Mouse (Mus musculus) ES-E14 (cell line): ENCODE results near the gene Ccnb1ip1. TPM values are rescaled to one million over a fixed set of nuclear protein-coding genes. Genes with fewer than 3 reads are reported as not detected.

Experiments
- DNase-seq: peaks from one replicate; pipeline ENCODE4 v3.0.0-alpha.2; 2013; ENCODE audit warnings: low read depth, low spot score
- H3K27ac ChIP-seq: 2 replicates; pipeline ENCODE4 v1.5.1; 2012; ENCODE audit warnings: low read depth, mild to moderate bottlenecking, low read length, moderate library complexity, mixed read lengths; ENCODE audit not compliant: poor library complexity, insufficient read depth, severe bottlenecking
- H3K36me3 ChIP-seq: 2 replicates; pipeline ENCODE4 v1.6.1; 2012; ENCODE audit warnings: mild to moderate bottlenecking, low read length, moderate library complexity, mixed read lengths; ENCODE audit not compliant: control insufficient read depth, poor library complexity, insufficient read depth, severe bottlenecking
- H3K4me1 ChIP-seq, 2 experiments: fragments of 150-350 bp in 1 of 2; sonication (generic) in 1 of 2; 2 replicates each; pipeline ENCODE4 v1.6.1; 2012; ENCODE audit warnings: low read length in 2 of 2, mild to moderate bottlenecking in 1 of 2, mixed read lengths in 1 of 2; ENCODE audit not compliant: control insufficient read depth in 2 of 2, insufficient read depth in 2 of 2, poor library complexity in 1 of 2
- H3K4me3 ChIP-seq, 2 experiments: fragments of 150-350 bp in 1 of 2; sonication (generic) in 1 of 2; 2 replicates each; pipeline ENCODE4 v1.5.1; 2012; ENCODE audit warnings: low read length in 2 of 2, low read depth in 1 of 2, mild to moderate bottlenecking in 1 of 2, mixed read lengths in 1 of 2; ENCODE audit not compliant: insufficient read depth in 1 of 2, poor library complexity in 1 of 2, severe bottlenecking in 1 of 2
- H3K9ac ChIP-seq: 2 replicates; pipeline ENCODE4 v1.6.1; 2012; ENCODE audit warnings: low read depth, mild to moderate bottlenecking, low read length, mixed read lengths; ENCODE audit not compliant: poor library complexity, insufficient read depth, severe bottlenecking
- H3K9me3 ChIP-seq: fragments of 150-350 bp; sonication (generic); 2 replicates; pipeline ENCODE4 v1.6.1; 2012; ENCODE audit warnings: low read depth, mild to moderate bottlenecking, low read length; ENCODE audit not compliant: control insufficient read depth, insufficient read depth
- CHD2 ChIP-seq: IDR thresholded peaks from 2 replicates; pipeline ENCODE4 v1.6.1; 2014; ENCODE audit warnings: mild to moderate bottlenecking, low read depth, low read length, inconsistent platforms
- HCFC1 ChIP-seq: IDR thresholded peaks from 2 replicates; pipeline ENCODE4 v1.6.1; 2012; ENCODE audit warnings: low read length, inconsistent platforms, borderline replicate concordance; ENCODE audit not compliant: insufficient read depth
- MAFK ChIP-seq: IDR thresholded peaks from 2 replicates; pipeline ENCODE4 v1.6.1; 2014; ENCODE audit warnings: mild to moderate bottlenecking, low read depth, low read length, inconsistent platforms; ENCODE audit not compliant: insufficient read depth
- ZC3H11A ChIP-seq: IDR thresholded peaks from 2 replicates; pipeline ENCODE4 v1.6.1; 2012; ENCODE audit warnings: low read depth, mild to moderate bottlenecking, inconsistent platforms, low read length, borderline replicate concordance
- ZNF384 ChIP-seq: IDR thresholded peaks from 2 replicates; pipeline ENCODE4 v1.6.1; 2012; ENCODE audit warnings: low read depth, low read length, inconsistent platforms
- in situ Hi-C, 2 experiments: fragments of 600-800 bp; cut with MboI; formaldehyde crosslinking; loops; one replicate each; pipeline ENCODE4 v1.15.1; 2025; ENCODE audit warnings: low sequenced_read_pairs in 2 of 2, inconsistent platforms in 1 of 2; ENCODE audit not compliant: unreplicated experiment in 2 of 2
- total RNA-seq: library from RNA; depleted of rRNA; stranded (reverse); fragments of 300-350 nt; gene quantifications from 2 replicates; pipeline ENCODE4 v1.2.3, GENCODE M21; 2012

Gene Ccnb1ip1
- total RNA-seq, 1 experiment, result 24.1 TPM

- TF ChIP-seq ZNF384 (no peak), CHD2 (no peak), HCFC1 (no peak), MAFK (no peak), ZC3H11A (no peak)
- Histone ChIP-seq H3K27ac (no peak overlapping the region), H3K36me3 (0 out of 2 replicates have a peak, but pooled peaks cover 2% of the 10 kb centered on the region), H3K9ac (no peak overlapping the region), H3K9me3 (no peaks in the 10 kb centered on the region), H3K4me3 (no peak overlapping the region), H3K4me1 (peaks cover 0 to 3% of the 10 kb centered on the region in 2 experiments; a peak in 1 of 4 replicates)
- DNase-seq, result no peak
- in situ Hi-C loops, result loop anchor here in 1 of 2 experiments (25.0 kb wide), 1 partner anchor 228 kb away; the partner anchor contains the start of genes Olfr750, Rnase11 and Rnase12
These were observed 26.4 kb upstream of the Ccnb1ip1 start for GRCm38 (mm10) chr14:50833964-50834363.

- in situ Hi-C loops, result loop anchor here (10.0 to 25.0 kb wide), 2 partner anchors 232 to 235 kb away; partner anchors contain the start of genes Olfr750 (in 1 of the 2), Rnase11 (in 1 of the 2) and Rnase12 (in 1 of the 2)
- H3K36me3 ChIP-seq, result 0 out of 2 replicates have a peak, but pooled peaks cover 2% of the 10 kb centered on the region
- no peak overlapping the region for H3K27ac ChIP-seq
- H3K4me1 ChIP-seq, result peaks cover 0 to 2% of the 10 kb centered on the region in 2 experiments; a peak in 1 of 4 replicates
- TF ChIP-seq HCFC1, result no peak
- no peak for TF ChIP-seq CHD2
- no peak for TF ChIP-seq ZNF384
- TF ChIP-seq MAFK, result no peak
- TF ChIP-seq ZC3H11A, result no peak
- no peak overlapping the region for H3K4me3 ChIP-seq
- H3K9ac ChIP-seq, result no peak overlapping the region
- no peaks in the 10 kb centered on the region for H3K9me3 ChIP-seq
- DNase-seq, result no peak
These were observed 22.3 kb upstream of the Ccnb1ip1 start for GRCm38 (mm10) chr14:50829878-50830277.

- H3K4me1 ChIP-seq, result no peaks in the 10 kb centered on the region; a peak in 1 of 4 replicates
- DNase-seq, result no peak
- H3K4me3 ChIP-seq, result no peak overlapping the region
- no peak overlapping the region for H3K9ac ChIP-seq
- in situ Hi-C loops, result loop anchor here (10.0 to 25.0 kb wide), 2 partner anchors 236 to 238 kb away; partner anchors contain the start of genes Olfr750 (in 1 of the 2), Rnase11 (in 1 of the 2) and Rnase12 (in 1 of the 2)
- H3K9me3 ChIP-seq, result no peaks in the 10 kb centered on the region
- H3K27ac ChIP-seq, result no peak overlapping the region
- H3K36me3 ChIP-seq, result peaks cover 4% of the 10 kb centered on the region
- TF ChIP-seq MAFK (no peak), CHD2 (no peak), HCFC1 (no peak), ZC3H11A (no peak), ZNF384 (no peak)
These were observed 19.0 kb upstream of the Ccnb1ip1 start for GRCm38 (mm10) chr14:50826579-50826978.

- H3K9me3 ChIP-seq, result no peaks in the 10 kb centered on the region
These were observed 16.7 kb upstream of the Ccnb1ip1 start for GRCm38 (mm10) chr14:50824219-50824618.

More at GRCm38 (mm10) chr14:50824219-50824618, 16.7 kb upstream of the Ccnb1ip1 start:
- Histone ChIP-seq H3K27ac (no peak overlapping the region), H3K9ac (no peak overlapping the region), H3K36me3 (peaks cover 13% of the 10 kb centered on the region), H3K4me3 (no peak overlapping the region), H3K4me1 (no peaks in the 10 kb centered on the region)
- TF ChIP-seq ZNF384 (no peak), HCFC1 (no peak), ZC3H11A (no peak), MAFK (no peak), CHD2 (no peak)
- in situ Hi-C loops, result loop anchor here in 1 of 2 experiments (10.0 kb wide), 1 partner anchor 241 kb away; no protein-coding TSS in a partner anchor
- DNase-seq, result no peak
